Mouse (Mus musculus) cortical plate, adult 2 months (tissue): ENCODE results near the gene Gsk3a. TPM values are rescaled to one million over a fixed set of nuclear protein-coding genes. Genes with fewer than 3 reads are reported as not detected.

ENCODE experiments used
- H3K27ac ChIP-seq: fragments of 200-500 bp; 2 replicates; pipeline ENCODE4 v1.5.1; 2012; ENCODE audit warnings: low read length, control low read depth, inconsistent platforms; ENCODE audit not compliant: insufficient read depth
- H3K4me1 ChIP-seq: fragments of 200-500 bp; 2 replicates; pipeline ENCODE4 v1.6.1; 2011; ENCODE audit warnings: low read length; ENCODE audit not compliant: control insufficient read depth, insufficient read depth
- H3K4me3 ChIP-seq: fragments of 200-500 bp; 2 replicates; pipeline ENCODE4 v1.5.1; 2011; ENCODE audit warnings: mild to moderate bottlenecking, low read length, control low read depth; ENCODE audit not compliant: insufficient read depth
- CTCF ChIP-seq: fragments of 200-500 bp; IDR thresholded peaks from 2 replicates; pipeline ENCODE4 v1.5.1; 2011; ENCODE audit warnings: mild to moderate bottlenecking, control low read depth, low read length; ENCODE audit not compliant: insufficient read depth; ENCODE audit errors: extremely low read depth
- POLR2A ChIP-seq: fragments of 200-500 bp; IDR thresholded peaks from 2 replicates; pipeline ENCODE4 v1.6.1; 2011; ENCODE audit warnings: mild to moderate bottlenecking, low read length, control low read depth; ENCODE audit not compliant: insufficient read depth; ENCODE audit errors: extremely low read depth
- polyA plus RNA-seq: library from polyadenylated mRNA; depleted of rRNA; stranded (reverse); fragments of >200 nt; gene quantifications from 2 replicates; pipeline ENCODE4 v1.2.3, GENCODE M21; 2012

Gsk3a gene
- polyA plus RNA-seq, 1 experiment = 287 TPM

DNA sequence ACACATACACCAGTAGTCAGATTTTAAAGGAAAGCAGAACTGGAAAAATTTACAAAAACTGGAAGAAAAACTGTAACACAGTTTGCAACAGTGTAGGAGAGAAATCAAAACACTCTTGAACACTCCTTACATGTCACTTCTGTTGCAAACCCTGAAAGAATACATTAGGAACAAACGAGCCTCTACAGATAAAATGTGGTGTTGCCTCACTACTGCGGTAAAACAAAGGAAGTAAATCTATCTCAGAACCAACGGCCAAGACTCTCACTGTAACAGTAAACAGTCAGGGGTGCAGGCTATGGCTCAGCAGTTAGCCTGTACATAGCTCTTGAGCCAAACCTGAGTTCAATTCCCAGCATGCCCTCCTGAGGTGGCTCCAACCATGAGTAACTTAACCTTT is 24.6 kb downstream of the Gsk3a start:
- no peak for TF ChIP-seq CTCF
- no peak for TF ChIP-seq POLR2A
- no peak overlapping the region for H3K4me3 ChIP-seq
- no peaks in the 10 kb centered on the region for H3K4me1 ChIP-seq
- no peak overlapping the region for H3K27ac ChIP-seq

DNA sequence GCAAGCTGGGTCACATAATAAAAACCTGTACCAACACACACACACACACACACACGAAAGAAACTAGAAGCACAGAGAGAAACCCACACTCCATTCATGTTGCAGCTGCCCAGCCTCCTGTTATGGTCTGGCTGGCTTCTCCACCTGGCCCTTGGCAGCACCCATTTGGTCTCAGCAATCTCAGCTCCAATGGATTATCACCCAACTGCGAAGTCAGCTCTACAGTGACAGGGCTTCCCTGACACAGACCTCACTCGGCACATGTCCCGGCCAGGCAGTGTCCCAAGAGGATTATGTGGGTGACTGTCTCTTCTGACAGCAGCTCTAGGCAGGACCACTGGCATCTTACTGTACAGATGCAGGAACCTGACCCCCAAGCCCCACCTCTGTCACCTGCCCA is 27.2 kb downstream of the Gsk3a start:
- Histone ChIP-seq H3K4me1 (no peaks in the 10 kb centered on the region), H3K4me3 (no peak overlapping the region), H3K27ac (no peak overlapping the region)
- TF ChIP-seq POLR2A = no peak
- no peak for TF ChIP-seq CTCF

DNA sequence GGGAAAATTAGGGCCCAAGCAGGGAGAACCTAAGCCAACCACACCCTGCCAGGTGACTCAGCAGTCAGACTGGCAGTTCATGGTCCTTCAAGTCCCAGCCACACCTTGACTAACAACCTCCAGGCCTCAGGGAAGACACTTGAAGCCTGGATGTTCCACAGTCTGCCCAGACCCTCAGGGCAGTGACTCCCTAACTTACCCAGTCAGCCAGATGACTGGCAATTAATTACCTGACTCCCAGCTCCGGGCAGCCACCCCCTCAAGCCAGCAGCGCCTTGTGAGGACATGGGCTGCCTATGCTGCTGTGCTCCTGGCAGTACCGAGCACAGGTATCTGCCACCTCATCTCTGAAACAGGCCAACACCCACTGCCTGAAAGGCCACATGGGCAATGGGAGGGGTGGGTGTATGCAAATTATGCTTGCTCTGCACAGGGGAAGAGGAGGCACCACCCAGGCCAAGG is 28.5 kb downstream of the Gsk3a start:
- Histone ChIP-seq H3K27ac (no peak overlapping the region), H3K4me1 (no peaks in the 10 kb centered on the region), H3K4me3 (no peak overlapping the region)
- TF ChIP-seq CTCF (no peak), POLR2A (no peak)

DNA sequence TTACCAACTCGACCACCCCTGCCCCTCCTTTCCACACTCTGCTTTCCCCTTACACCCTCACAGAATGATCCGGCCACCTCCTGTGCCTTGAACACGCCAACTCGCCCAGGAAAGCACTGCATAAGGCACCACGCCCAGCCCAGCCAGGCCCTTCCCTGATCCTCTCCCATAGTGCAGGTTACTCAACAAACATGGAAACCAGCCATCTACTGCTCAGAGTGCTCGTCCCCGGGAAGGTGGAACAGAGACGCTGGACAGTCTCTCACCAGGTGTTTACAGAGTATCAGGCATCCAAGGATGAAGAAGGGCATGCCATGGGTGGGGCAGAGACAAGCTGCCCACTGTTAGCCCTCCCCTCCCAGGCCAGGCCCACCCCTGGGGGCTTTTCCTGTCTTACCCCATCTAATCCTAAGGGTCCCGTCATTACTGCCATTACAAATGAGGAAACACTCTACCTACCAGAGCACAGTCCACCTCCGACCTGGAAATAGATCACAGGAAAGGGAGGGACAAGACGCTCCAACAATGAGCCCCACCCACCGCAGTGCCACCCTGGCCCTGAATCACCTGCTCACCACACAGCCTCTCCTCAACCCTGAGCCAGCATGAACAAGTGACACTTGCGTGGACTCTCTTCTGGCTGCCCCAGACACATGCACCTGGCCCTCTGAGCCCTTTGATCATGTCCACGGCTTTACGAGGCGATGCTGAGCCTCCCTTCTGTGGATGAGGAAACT is 31.4 kb downstream of the Gsk3a start:
- TF ChIP-seq POLR2A (no peak), CTCF (no peak)
- Histone ChIP-seq H3K4me1 (no peaks in the 10 kb centered on the region), H3K27ac (no peak overlapping the region), H3K4me3 (no peak overlapping the region)

DNA sequence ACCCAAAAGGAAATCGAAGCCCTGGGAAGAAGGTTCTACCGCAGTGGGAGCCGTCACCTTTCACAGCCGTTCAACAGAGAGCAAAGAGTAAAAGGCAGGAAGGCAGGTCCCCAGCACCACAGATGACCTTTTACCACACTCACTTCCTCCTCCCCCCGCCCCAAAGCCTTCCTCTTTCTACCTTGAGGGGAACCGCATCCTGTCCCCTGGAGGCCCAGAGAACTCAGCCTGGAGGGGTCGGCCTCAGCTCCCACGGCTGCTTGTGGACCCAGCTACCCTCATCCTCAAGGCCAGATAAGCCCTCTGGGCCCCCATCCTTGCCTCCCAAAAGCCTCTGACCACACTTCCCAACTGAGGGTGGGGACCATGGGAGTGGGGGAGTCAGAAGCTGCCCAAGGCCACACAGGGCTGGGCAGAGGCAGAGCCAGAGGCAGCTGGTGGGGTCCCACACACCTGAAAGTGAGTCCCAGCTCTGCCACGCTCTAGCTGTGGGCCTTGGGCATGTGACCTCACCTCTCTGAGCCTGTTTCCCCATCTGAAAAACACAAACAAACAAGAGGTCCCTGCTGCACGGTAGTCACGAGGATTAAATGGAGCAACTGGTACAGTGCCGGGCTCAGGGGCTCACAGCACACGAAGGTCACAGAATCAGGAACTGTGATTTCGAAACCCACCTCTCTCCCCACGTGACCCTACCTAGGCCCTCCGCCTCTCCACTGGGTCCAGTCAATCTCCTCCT is 32.1 kb downstream of the Gsk3a start:
- TF ChIP-seq POLR2A (no peak), CTCF (no peak)
- Histone ChIP-seq H3K27ac (no peak overlapping the region), H3K4me3 (no peak overlapping the region), H3K4me1 (no peaks in the 10 kb centered on the region)

DNA sequence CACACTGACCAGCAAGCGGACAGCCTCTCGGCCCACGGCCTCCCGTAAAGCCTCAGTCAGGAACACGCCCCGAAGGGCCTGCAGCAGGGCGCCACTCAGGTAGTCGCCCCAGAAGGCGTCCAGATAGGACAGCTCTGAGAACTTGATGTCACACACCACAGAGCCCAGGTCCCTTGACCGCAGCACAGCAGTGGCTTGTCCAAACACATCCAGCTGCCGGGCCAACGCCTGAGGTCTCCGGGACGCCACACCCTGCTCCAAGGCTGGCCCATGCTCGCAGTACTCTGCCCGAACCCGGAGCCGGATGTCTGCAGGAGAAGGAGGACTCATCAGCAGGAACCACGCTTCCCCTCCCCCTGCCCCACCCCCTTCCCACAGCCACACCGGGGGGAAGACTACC is 34.0 kb downstream of the Gsk3a start:
- H3K27ac ChIP-seq = no peak overlapping the region
- TF ChIP-seq CTCF (no peak), POLR2A (no peak)
- no peak overlapping the region for H3K4me3 ChIP-seq
- no peaks in the 10 kb centered on the region for H3K4me1 ChIP-seq

DNA sequence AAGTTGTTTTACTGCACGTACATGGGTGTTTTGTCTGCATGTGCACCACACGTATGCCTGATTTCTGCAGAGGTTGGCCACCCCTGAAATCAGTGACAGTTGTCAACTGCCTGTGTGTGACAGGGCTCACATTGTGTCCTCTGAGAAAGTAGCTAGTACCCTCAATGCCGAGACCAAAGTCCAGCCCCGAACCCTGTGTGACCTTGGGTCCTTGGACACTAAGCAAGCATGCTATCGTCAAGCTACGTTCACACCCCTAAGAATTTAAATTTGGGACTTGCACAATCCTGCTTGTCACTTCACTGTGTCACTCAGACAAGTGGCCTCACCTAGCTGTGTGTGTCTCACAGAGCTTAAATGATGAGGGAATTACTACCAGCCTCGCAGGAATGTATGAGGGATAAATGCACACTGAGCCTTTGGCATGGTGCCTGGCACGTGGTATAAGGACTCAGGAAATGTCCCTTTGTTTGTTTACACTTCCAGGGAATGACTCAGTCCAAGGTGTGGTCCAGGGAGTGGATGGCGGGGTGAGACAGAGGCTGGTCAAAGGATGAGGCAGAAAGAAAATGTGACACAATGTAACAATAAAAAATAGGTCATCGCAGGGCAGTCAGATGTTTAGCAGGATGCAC is 40.1 kb downstream of the Gsk3a start:
- H3K4me3 ChIP-seq = no peak overlapping the region
- TF ChIP-seq CTCF = no peak
- TF ChIP-seq POLR2A = no peak
- H3K4me1 ChIP-seq = no peaks in the 10 kb centered on the region
- no peak overlapping the region for H3K27ac ChIP-seq

DNA sequence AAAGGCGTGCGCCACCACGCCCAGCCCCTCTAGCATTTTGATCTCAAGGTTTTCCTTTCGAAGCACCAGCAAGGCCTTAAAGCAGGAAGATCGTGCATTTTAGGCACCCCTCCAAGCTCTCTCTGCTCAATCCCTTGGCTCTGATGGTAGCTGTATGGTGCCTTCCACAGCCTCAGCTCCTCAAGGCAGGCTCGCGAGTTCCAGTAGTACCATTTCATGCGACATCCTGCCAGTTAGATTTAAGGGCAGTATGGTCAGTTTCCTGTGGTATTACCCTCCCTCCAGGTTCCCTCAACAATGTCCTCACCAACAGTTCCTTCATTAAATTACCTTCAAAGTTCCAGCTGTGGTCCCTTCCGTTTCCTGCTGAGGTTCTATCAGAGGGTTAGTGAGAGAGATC is 41.5 kb downstream of the Gsk3a start:
- TF ChIP-seq CTCF = no peak
- TF ChIP-seq POLR2A = no peak
- no peak overlapping the region for H3K27ac ChIP-seq
- no peaks in the 10 kb centered on the region for H3K4me1 ChIP-seq
- no peak overlapping the region for H3K4me3 ChIP-seq

DNA sequence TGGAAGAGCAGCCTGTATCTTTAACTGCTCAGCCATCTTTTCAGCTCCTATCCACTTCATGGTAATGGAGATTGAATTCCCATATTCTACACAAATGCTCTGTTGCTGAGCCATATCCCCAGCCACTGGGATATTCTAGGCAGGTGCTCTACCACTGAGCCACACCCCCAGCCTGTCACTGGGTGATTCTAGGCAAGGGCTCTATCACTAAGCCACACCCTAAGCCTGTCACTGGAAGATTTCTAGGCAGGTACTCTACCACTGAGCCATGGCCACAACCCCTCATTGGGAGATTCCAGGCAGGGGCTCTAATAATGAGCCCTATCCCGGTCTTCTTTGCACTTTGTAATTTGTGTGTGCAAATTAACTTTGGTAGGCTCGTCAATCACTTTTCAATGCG is 42.5 kb downstream of the Gsk3a start:
- H3K4me3 ChIP-seq = no peak overlapping the region
- TF ChIP-seq POLR2A = no peak
- no peak for TF ChIP-seq CTCF
- H3K27ac ChIP-seq = no peak overlapping the region
- H3K4me1 ChIP-seq = no peaks in the 10 kb centered on the region
